Mouse (Mus musculus): ENCODE results near the gene Trim61. TPM values are rescaled to one million over a fixed set of nuclear protein-coding genes. Genes with fewer than 3 reads are reported as not detected.

Gene Trim61
- total and polyA plus RNA-seq, 3 experiments, result not detected

GRCm38 (mm10) chr8:65037117-65037533 lies 18.8 kb upstream of the Trim61 start, which contains the start of gene Apela:
Gene Apela (minus strand): TSS chr8:65037336.
- no peaks in the 10 kb centered on the region for H3K4me1 ChIP-seq (ENCODE audit: control insufficient read depth in 1 of 2, insufficient read depth in 2 of 2, low read length in 2 of 2)
- no peaks in the 10 kb centered on the region for H3K79me2 ChIP-seq (ENCODE audit: control insufficient read depth, insufficient read depth, low read length, poor library complexity)
- no peak within 1 kb of the TSS for H3K4me3 ChIP-seq (ENCODE audit: control insufficient read depth in 1 of 2, insufficient read depth in 1 of 2, low read depth in 2 of 2, low read length in 2 of 2)
- TF ChIP-seq ZC3H11A (IDR thresholded peaks at IDR 0.05; ENCODE audit: low read depth, low read length), result no peak
- no peak for TF ChIP-seq NELFE (IDR thresholded peaks at IDR 0.05; ENCODE audit: low read depth, low read length)
- no peak for TF ChIP-seq BHLHE40 (IDR thresholded peaks at IDR 0.05; ENCODE audit: borderline replicate concordance, low read depth, low read length)
- no peak for TF ChIP-seq USF2 (IDR thresholded peaks at IDR 0.05; ENCODE audit: borderline replicate concordance in 1 of 2, insufficient read depth in 1 of 2, low read depth in 1 of 2, low read length in 2 of 2)
- TF ChIP-seq UBTF (IDR thresholded peaks at IDR 0.05; ENCODE audit: borderline replicate concordance, insufficient read depth, low read depth, low read length), result no peak
- no peaks in the 10 kb centered on the region for H3K36me3 ChIP-seq (ENCODE audit: control insufficient read depth in 1 of 2, insufficient read depth in 2 of 2, low read length in 2 of 2)
- H3K9me3 ChIP-seq (replicated peaks; ENCODE audit: insufficient read depth, low read length), result no peaks in the 10 kb centered on the region
- no peak within 1 kb of the TSS for H3K9ac ChIP-seq (ENCODE audit: control insufficient read depth, low read depth, low read length, poor library complexity, severe bottlenecking)
- no peaks in the 10 kb centered on the region for H3K27me3 ChIP-seq (ENCODE audit: control insufficient read depth in 1 of 2, insufficient read depth in 2 of 2, low read length in 2 of 2)
- no peak within 1 kb of the TSS for H3K27ac ChIP-seq (ENCODE audit: control insufficient read depth, low read depth, low read length)
- no peak for DNase-seq (ENCODE audit: low read depth, low spot score)

GRCm38 (mm10) chr8:65034136-65034535 lies 15.8 kb upstream of the Trim61 start:
- no peak overlapping the region for H3K27ac ChIP-seq (ENCODE audit: control insufficient read depth, low read depth, low read length)
- DNase-seq (ENCODE audit: low read depth, low spot score), result no peak
- H3K4me1 ChIP-seq (ENCODE audit: control insufficient read depth in 1 of 2, insufficient read depth in 2 of 2, low read length in 2 of 2), result no peaks in the 10 kb centered on the region
- H3K4me3 ChIP-seq (ENCODE audit: control insufficient read depth in 1 of 2, insufficient read depth in 1 of 2, low read depth in 2 of 2, low read length in 2 of 2), result no peak overlapping the region
- H3K27me3 ChIP-seq (ENCODE audit: control insufficient read depth in 1 of 2, insufficient read depth in 2 of 2, low read length in 2 of 2), result no peaks in the 10 kb centered on the region
- no peaks in the 10 kb centered on the region for H3K36me3 ChIP-seq (ENCODE audit: control insufficient read depth in 1 of 2, insufficient read depth in 2 of 2, low read length in 2 of 2)
- no peak overlapping the region for H3K9ac ChIP-seq (ENCODE audit: control insufficient read depth, low read depth, low read length, poor library complexity, severe bottlenecking)
- no peak for TF ChIP-seq E2F4 (IDR thresholded peaks at IDR 0.05; ENCODE audit: borderline replicate concordance, low read depth, low read length)
- no peaks in the 10 kb centered on the region for H3K79me2 ChIP-seq (ENCODE audit: control insufficient read depth, insufficient read depth, low read length, poor library complexity)
- H3K9me3 ChIP-seq (replicated peaks; ENCODE audit: insufficient read depth, low read length), result no peaks in the 10 kb centered on the region

- no peaks in the 10 kb centered on the region for H3K36me3 ChIP-seq (ENCODE audit: control insufficient read depth in 1 of 2, insufficient read depth in 2 of 2, low read length in 2 of 2)
- H3K4me3 ChIP-seq (ENCODE audit: control insufficient read depth in 1 of 2, insufficient read depth in 1 of 2, low read depth in 2 of 2, low read length in 2 of 2), result no peak overlapping the region
- H3K79me2 ChIP-seq (ENCODE audit: control insufficient read depth, insufficient read depth, low read length, poor library complexity), result no peaks in the 10 kb centered on the region
- H3K27ac ChIP-seq (ENCODE audit: control insufficient read depth, low read depth, low read length), result no peak overlapping the region
- TF ChIP-seq MAFK (IDR thresholded peaks at IDR 0.05; ENCODE audit: borderline replicate concordance, low read depth, low read length), result no peak
- no peak for TF ChIP-seq ETS1 (IDR thresholded peaks at IDR 0.05; ENCODE audit: low read depth, low read length)
- TF ChIP-seq MYB (IDR thresholded peaks at IDR 0.05; ENCODE audit: low read depth, low read length), result no peak
- TF ChIP-seq POLR2AphosphoS5 (IDR thresholded peaks at IDR 0.05; ENCODE audit: borderline replicate concordance, low read depth, low read length), result no peak
- no peak for TF ChIP-seq ZNF384 (IDR thresholded peaks at IDR 0.05; ENCODE audit: low read depth, low read length)
- no peak for TF ChIP-seq BHLHE40 (IDR thresholded peaks at IDR 0.05; ENCODE audit: borderline replicate concordance, low read depth, low read length)
- TF ChIP-seq ZMIZ1 (IDR thresholded peaks at IDR 0.05; ENCODE audit: low read depth, low read length), result no peak
- no peak for TF ChIP-seq NRF1 (IDR thresholded peaks at IDR 0.05; ENCODE audit: insufficient read depth, low read depth, low read length, poor library complexity, severe bottlenecking)
- no peaks in the 10 kb centered on the region for H3K27me3 ChIP-seq (ENCODE audit: control insufficient read depth in 1 of 2, insufficient read depth in 2 of 2, low read length in 2 of 2)
- no peak overlapping the region for H3K9ac ChIP-seq (ENCODE audit: control insufficient read depth, low read depth, low read length, poor library complexity, severe bottlenecking)
- no peak for DNase-seq (ENCODE audit: low read depth, low spot score)
- H3K4me1 ChIP-seq (ENCODE audit: control insufficient read depth in 1 of 2, insufficient read depth in 2 of 2, low read length in 2 of 2), result no peaks in the 10 kb centered on the region
- no peaks in the 10 kb centered on the region for H3K9me3 ChIP-seq (replicated peaks; ENCODE audit: insufficient read depth, low read length)
Observed at GRCm38 (mm10) chr8:65033056-65033455, 14.7 kb upstream of the Trim61 start.
